Mouse (Mus musculus): Measurements from ENCODE around the gene Ncam1.
A peak's percentile ranks its signal among the peaks of the same experiment; 100 is the strongest.

Gene Ncam1

DNA sequence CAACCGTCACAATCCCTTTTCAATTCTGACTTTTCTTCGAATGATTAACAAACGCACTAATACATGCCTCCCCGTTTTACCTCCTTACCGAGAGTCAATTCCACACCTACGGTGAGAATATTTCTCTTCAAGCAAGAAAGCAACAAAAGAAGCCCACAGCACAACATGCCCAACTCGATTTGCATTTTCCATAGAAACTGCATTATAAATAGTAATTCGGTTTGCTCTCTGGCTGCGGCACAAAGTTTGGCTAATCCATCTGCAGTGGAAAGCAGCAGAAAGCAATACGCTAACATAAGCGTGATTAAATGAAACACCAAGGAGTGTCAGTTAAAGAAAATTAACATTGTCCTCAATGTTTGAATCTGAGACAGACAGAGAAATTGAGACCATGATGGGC is 177.0 kb downstream of the Ncam1 start:
- DNase-seq (ENCODE audit: low spot score): no peak

DNA sequence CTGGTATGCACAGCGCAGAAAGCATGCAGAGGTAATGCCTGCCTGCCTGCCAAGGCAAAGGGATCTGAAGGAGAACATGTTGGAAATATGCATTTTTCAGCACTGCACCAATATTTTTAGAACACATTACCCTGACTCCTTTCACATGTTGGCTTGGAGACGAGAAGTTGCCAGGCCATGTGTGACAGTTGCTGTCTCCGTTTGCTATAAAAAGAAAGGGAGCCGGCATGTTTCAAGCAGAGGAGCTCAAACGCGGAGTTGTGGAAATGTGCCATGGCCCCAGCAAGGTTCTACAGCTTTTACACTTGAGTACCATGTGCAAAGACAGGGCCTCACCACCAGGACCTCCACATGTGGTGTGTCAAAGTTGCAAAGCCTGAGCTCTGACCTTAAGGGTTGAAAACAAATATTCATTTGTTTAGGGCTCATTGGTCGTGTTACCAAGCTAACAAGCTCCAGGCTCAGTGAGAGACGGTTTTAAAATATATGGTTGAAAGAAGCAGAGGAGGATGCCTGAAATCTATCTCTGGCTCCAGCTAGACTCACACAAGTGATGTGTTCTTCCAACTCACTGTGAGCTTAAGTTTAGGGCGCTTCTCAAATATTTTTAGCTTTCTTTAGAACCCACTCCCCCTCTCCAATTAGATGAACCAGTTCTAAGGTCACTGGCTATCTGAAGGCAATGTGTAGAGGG is 179.9 kb downstream of the Ncam1 start:
- DNase-seq (ENCODE audit: low spot score): no peak

DNA sequence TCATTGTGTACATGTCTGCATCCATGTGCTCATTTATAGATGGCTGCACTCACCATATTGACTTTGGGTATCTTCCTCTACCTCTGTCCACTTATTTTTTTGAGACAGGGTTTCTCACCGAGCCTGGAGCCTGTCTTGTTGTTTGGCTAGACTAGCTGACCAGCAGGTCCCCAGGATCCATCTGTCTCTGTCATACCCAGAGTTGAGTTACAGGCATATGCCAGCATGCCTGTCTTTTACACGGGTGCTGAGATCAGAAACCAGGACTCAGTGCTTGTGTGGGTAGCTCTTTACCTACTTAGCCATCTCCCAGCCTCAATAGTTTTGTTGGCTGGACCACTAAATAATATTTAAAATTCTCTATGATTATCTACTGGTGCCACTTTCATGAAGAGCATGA is 180.5 kb downstream of the Ncam1 start:
- DNase-seq (ENCODE audit: low spot score): no peak

DNA sequence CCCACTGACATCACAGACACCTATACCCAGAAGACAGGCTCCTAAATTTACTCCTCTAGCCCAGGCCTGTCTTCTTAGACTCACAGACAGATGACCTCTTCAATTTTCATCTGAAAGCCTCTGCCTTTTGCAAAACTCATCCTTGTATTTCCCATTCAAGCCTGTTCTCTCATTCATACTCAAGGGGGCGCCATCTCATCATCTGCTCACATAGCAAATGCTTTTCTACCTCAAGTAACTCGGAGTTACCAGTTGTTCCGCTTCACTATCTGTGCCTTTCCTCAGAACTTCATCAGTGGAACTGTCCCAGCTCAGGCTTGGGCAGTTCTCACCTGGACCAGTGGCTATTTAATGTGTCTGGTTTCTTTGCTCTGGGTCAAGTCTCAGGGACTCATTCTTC is 181.5 kb downstream of the Ncam1 start:
- peak; percentile 22 for DNase-seq (ENCODE audit: low spot score)

DNA sequence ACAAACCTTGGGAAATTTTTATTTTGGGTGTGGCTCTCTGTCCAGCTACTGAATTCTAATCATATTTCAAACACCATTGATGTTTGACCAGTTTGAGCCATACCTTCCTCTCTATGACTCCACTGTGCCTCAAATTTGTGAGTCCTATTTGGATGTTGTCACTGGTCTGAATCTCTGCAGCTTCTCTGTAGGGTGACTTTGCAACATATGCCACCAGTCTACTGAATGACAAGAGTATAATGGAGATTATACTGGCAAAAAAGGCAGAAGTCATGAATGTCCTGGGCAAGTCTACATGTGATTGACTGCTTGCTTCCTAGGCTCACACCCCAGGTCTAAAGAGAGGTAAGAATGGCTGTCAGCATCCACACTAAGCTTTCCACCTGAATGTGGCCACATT is 186.3 kb downstream of the Ncam1 start:
- no peak for DNase-seq (ENCODE audit: low spot score)

DNA sequence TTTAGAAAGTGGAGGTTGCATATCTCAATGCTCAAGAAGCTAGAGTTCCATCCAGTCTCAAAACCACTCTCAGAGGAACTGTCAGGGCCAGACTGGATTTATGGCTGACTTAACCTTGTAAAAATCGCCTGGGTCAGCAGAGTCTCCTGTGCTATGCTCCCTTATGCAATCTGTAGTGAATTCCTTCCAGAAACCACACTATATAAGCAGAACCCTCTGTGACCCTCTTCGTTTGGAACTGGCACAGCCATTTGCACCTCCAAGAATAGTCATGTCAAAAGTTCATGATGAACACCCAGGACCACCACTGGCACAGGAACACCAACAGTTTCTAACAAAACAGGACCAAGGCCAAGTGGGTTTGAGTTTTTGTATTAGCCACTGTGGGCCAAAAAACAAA is 190.5 kb downstream of the Ncam1 start:
- no peak for DNase-seq (ENCODE audit: low spot score)

DNA sequence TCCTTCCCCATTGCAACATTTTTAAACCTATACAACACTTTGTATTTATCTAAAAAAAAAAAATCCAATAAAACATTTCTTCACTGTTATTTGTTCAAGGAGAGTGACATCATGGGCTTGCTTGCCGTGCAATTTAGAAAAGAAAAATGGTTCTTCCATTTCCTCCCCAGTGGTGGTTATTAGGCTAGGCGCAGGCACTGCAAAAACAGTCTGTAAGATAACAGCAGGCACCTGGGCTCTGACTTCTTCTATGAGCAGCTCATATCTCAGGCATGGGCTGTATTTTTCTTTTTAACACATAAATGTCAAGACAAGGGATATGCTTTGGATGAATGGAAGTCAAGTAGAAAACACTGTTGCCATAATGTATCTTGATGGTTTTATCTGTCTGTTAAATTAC is 192.0 kb downstream of the Ncam1 start:
- DNase-seq (ENCODE audit: low spot score): no peak

DNA sequence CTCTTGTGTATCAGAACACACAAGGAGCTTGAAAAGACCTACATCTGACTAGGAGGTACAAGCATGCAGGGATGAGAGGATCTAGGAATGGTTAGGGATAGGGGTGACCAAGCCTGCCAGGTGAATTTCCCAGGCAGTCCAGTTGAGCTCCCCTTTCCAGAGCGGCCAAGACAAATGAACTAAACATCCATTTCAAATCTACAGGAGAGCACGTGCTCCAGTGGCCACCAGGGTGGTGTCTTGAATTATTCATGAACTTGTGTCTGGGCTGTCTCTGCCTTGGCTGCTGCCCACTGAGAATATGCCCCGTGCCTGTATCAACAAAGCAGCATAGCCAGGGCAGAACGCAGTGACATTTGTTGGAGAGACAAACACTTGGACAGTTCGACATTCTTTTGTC is 192.4 kb downstream of the Ncam1 start:
- no peak for DNase-seq (ENCODE audit: low spot score)

DNA sequence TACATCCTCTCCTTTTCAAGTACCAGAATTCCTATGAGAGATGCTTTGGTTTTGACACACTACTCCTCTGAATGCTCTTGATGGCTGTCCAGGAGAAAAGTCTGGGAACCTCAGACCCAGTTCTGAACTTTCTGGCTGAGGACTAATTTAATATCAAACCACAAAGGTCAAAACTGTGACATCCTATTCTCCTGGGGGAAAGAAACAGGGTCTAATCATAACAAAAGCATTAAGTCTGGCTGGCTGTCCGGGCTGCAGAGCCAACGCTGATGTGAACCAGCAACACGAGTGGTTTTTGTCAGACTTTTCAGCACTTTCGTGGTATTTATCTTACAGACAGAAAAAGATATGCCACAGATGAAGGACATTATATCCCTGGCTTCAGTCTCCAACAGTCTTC is 192.9 kb downstream of the Ncam1 start:
- no peak for DNase-seq (ENCODE audit: low spot score)

DNA sequence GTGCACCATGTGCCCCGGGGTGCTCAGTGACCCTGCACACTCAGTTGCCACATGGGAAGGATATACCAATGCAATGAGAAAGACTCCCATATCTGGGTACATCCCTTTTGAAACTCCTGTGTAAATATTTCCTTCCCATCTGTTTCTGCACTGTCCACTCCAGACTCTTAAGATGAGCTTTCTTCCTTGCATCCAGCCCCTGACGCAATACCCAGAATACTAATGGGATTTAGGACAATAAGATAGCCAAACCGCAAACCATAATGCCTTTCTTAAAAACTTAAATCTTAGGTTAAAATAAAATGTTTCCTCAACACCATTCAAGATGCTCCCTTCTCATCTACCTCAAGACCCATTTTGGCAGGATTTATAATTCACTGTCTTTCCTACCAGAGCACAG is 193.4 kb downstream of the Ncam1 start:
- no peak for DNase-seq (ENCODE audit: low spot score)

DNA sequence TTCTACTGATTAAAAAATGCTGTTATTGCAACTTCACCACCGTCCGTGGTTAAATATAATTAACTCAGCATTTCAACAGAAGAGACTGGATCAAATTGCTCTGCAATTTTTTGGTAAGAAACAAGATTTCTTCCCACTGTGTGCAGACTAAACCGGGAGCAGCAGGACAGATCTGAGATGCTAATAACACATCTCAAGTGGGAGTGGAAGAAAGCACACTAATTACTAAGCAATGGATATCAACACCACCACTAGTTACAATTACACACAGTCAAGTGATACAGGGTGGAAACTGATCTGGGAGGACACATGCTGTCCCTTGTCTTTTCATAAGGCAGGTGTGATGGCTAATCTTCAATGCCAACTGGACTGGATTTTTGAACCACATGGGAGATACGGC is 197.5 kb downstream of the Ncam1 start:
- no peak for DNase-seq (ENCODE audit: low spot score)

DNA sequence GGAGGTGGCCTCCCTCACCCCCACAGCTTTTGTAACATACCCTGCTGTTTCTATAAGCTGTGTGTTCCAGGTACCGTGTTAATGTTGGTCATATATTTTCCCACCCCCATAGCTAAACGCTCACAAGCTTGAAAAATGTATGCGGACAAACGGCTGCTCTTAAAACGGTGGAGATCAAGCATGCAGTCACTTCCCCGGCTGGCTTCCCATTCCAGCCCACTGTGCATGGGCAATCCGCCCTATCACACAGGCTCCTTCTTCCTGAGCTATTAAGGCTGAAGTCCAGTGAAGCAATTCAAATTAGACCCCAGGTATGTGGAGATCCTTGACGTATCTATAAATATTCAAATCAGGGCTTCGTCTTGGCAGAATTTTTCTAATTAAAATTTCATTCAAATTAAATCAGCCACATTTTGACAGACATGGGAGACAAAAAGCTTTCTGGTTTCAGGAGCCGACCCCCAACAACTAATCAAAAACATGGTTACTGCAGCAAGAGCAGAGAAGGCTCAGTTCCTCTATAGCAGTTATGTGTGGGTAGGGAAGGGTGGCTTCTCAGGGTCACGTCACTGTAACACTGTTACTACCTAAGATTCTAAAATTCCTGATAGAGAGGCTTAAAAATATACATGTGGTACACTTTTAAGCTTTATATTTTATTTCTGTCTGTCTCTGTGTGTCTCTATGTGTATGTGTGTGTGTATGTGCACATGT is 202.9 kb downstream of the Ncam1 start:
- no peak for DNase-seq (ENCODE audit: low spot score)

DNA sequence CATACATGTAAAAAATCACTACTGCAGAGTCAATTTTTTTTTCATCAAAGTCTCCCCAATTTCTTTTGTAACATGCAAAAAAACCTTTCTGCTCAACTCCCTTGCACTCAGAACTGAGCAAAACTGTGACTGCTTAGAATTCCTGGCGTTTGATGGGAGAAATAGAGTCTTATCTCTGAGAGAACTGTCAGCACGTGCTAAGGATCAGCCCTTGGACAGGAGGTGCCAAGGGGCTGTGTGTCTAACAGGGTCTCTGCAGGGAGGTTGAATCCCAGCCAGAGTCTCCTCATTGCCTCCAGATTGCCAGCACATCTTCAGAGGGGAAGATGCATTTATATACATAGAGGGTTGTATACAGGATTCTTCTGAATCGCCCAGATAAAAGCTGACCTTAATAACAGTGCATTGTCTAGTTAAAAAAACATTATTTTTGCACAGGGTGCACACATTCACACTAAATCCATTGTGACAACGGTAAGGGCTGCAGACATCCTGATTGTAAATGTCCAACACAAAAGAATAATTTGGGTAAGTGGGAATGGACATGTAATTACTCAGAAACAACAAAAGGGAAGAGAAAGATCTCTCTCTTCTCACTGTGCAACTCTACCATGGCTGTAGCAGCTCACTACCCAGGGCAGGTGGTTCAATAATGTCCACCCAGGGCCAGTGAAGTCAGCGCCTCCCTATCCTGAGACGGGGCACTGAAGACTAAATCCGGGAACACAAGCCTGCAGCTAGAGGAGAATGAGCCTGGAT is 203.7 kb downstream of the Ncam1 start:
- no peak for DNase-seq (ENCODE audit: low spot score)

DNA sequence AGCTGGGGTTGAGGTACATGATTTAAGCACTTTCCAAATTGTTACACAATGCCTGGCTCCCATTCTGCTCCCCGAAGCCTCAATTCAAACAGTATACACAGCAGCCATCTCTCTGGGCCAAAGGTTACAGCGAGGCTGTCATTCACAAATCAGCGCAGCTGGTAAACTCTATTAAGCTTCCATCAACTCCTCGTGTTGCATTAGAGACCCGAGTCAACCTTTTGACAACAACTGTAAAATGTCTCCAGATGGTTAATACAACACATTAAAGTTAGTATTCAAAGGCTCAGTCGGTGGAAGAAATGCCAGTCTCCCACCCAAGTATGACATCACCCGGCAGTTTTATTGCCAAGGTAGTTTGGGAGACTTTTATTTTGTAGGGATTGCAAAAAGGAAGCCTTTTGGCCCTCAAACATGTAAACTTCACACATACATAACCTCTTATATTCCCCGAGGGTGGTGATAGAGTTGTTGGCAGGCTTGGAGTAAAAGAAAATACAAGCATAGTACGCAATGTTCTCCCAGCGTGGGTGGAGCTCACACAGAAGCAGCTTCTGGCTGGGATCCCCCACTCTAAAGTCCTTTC is 204.7 kb downstream of the Ncam1 start:
- peak; percentile 3 for DNase-seq (ENCODE audit: low spot score)

DNA sequence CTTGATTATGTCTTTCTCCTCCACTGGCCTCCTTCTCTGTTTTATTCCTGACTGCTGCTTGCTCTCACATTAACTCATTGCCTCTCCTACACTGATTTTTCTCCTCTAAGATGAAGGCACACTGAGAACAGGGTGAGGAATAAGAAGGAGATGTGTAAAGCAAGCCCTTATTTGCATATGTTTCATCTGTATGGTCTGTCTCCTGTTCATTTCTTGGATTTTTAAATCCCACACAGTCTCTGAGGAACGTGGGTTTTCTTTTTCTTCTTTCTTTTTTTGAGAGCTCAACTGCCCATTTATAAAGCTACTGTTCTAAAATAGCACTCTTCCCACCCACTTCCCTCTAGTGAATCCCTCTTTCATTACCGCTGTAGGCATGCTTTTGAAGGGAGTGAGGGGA is 206.7 kb downstream of the Ncam1 start:
- no peak for DNase-seq (ENCODE audit: low spot score)

DNA sequence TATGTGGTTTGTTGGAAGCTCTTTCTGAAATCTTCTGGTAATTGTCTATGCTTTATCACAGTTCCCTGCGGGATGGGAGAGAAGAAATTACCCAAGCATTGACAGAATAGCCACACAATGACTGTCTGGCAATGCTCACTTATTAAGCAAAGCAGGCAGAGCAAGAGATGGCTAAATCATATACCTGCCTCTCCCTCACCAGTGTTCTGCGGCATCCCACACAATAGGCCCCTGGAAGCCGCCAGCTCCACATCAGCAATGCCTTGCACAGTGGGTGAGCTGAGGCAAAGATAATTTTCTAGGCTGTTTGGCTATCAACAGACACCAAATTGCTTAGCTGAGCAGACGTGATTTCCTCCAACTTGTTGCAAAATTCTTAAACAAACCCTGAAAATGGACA is 208.5 kb downstream of the Ncam1 start:
- no peak for DNase-seq (ENCODE audit: low spot score)

DNA sequence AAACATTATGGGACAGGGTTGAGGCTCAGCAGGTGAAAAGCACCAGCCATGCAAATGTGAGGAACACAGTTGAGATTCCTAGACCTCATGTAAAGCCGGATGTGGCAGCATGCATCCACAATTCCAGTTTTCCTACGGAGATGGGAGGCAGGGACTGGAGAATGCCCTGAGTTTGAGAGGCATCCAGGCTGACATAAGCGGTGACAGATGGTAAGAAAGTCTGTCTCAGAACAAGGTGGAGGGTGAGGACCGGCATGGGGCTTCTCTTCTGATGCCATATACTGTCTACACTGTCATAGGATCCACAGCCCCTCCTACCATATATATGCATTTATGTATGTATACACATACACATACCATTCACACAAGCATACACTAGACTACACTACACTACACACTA is 221.6 kb downstream of the Ncam1 start:
- no peak for DNase-seq (ENCODE audit: low spot score)

DNA sequence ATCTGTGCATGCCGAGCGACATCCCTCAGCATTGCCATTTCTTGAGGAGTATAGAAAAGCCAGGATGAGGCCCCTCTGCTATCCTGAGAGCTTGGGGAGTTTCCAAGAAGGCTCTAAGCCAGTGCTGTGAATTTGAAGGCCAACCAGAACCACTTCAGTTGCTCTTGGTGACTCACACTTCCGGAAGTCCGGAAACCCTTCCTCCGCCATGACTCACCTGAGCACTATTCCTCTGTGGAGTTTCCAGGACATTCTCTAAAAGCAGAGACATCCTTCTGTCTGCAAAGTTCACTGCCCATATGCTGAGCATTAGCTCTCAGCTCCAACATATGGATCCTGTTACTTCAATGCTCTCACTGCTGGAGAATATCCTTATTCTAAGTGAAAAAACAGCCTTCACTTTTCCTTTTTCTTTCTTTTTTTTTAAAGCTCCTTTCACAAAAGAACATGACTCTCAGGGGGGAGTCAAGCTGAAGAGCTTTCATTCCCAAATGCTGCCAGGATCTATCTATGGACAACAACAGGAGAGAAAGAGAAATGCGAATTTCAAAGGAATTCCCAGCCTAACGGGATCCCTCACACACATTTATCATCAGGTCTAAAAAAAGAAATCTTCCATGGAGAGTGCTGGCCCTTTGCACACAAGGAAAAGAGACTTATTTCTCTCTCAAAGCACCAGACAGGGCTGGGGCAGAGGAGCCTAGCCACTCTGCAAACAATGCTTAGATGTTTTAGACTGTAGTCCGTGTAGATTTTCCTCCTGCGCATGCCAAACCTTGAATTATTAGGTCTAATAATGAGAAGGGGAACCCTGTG is 226.8 kb downstream of the Ncam1 start:
- no peak for DNase-seq (ENCODE audit: low spot score)

DNA sequence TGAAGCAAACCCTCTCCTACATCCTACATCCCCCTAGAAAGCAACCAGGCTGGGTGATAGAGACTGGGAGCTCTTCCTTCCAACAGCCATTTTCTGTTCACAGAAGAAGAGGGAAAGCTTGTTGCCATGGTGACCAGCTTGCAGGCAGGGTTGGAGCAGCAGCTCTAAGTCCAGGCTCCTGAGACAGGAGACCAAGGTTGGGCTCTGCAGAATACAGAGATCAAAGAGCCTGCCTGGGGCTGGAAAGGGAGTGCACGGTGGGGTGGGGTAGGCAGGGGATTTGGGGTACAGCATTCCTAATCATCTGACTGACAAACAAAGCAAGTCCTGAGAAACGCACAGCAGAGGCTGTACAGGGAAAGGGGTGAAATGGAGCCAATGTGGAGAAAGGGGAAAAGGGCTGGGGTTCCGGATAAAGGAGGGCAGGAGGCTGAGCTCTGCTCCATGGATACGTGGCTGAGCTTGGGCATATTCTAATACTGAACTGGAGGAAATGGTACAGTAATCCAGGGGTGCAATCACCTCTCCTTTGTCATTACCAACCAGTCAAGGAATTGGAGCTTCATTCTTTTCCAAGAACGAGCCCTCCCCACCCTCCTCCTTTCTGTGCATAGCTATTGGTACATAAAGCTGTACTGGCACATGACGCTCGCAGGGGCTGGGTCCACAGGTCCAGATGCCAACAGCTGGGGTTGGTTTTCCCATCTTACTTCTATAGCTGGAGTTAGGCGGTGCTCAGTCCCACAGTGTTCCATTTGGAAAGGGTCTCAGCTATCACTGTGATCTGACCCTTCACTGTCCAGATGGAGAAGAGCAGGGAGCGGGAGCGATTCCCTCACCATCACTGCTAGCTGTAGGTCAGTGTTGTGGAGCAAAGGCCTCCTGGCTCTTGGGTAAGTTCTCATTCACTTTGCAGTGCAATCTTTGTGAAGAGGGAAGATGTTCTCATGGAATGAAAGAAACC is 227.7 kb downstream of the Ncam1 start:
- peak; percentile 4 for DNase-seq (ENCODE audit: low spot score)

DNA sequence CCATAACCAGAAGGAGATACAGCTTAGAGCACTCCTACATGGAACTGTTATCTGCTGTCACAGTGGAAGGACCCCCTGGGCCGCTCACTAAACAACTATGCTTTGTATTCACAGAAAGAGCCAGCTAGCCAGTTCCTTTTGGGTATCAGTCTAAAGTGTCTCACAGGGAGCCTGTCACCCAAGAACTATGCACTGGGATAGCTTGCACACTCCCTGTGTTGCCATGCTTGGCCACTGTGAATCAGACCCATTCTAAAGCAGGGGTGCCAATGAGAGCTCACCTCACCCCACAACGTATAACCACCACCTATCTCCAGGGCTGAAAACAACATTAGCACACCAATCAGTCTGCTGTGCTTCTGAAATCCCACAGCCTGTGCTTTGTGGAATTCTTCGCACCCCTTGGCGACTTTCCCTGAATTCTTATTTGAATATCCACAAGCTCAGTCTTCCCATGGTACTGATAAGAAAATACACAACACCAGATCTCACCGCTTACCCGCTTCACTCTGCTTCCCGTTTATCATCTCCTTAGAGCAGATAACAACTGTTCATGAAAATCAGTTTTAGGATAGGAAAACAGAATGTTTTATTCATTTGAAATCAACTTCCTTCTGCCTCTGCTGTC is 228.6 kb downstream of the Ncam1 start:
- no peak for DNase-seq (ENCODE audit: low spot score)
